ENCODE assay signal across 26 mouse cellular contexts in genomic region chrX:169263433-169264172, GRCm38 (mm10). TPM values are rescaled to one million over a fixed set of nuclear protein-coding genes. Genes with fewer than 3 reads are reported as not detected.
A peak's percentile ranks its signal among the peaks of the same experiment; 100 is the strongest.
DNase-seq lines count a peak whose midpoint lies in the region; ATAC-seq and TF ChIP-seq lines count a peak whose summit lies in the region.
"Had no signal": no experiment of that assay in that cellular context is flagged by ENCODE, and none has a peak within 500 bp of the region (broad histone marks: within the 10 kb centered on the region; RNA-seq: fewer than 3 reads in every experiment).

No protein-coding gene starts in this region.

- H3ac ChIP-seq in myocyte (ENCODE audit: control insufficient read depth, insufficient read length) = no peak overlapping the region

- DNase-seq in lung, postnatal 36 days = peak; percentile 10
- DNase-seq in lung, postnatal 14 days = no peak
- DNase-seq in frontal cortex, postnatal 14 days (ENCODE audit: low spot score in 2 of 2) = no peak
- no peak for DNase-seq in adrenal gland, postnatal 4 days (ENCODE audit: low spot score in 2 of 2)
- no peak for DNase-seq in urinary bladder, postnatal 10 days (ENCODE audit: low spot score)
- DNase-seq: adrenal gland, adult 8-10 months; adrenal gland, postnatal 14 days; adrenal gland, postnatal 36 days; B cell, adult 2 months; cerebellum, adult 11-12 months; cerebellum, adult 2 months; cerebellum, adult 9-10 months; cerebellum, postnatal 10 days; cerebellum, postnatal 25 days; forebrain, postnatal 0 days had no signal

- TF ChIP-seq CTCF in bone marrow macrophage, adult 2 months (IDR thresholded peaks at IDR 0.05; ENCODE audit: low read depth, low read length) = no peak

- ATAC-seq in megakaryocyte, adult 5-6 weeks (ENCODE audit: poor library complexity, severe bottlenecking) = peak; percentile 85
- ATAC-seq: activated CD4-positive, CD25-positive, alpha-beta regulatory T cell, adult 4 months; CD4-positive, CD25-positive, alpha-beta regulatory T cell, adult 4 months; forebrain, embryonic 13.5 days; forebrain, embryonic 15.5 days; forebrain, postnatal 0 days; Patski had no signal

- peak overlapping the region; percentile 6 for H3K4me2 ChIP-seq in myocyte (ENCODE audit: low read depth)
- H3K4me2 ChIP-seq: embryonic facial prominence, embryonic 12.5 days; forebrain, embryonic 13.5 days; forebrain, embryonic 15.5 days had no signal

- peaks cover 14% of the 10 kb centered on the region for H3K4me1 ChIP-seq in bone marrow macrophage, adult 2 months (ENCODE audit: control insufficient read depth, insufficient read depth, low read length)
- H3K4me1 ChIP-seq: embryonic facial prominence, embryonic 10.5 days; embryonic facial prominence, embryonic 12.5 days; forebrain, embryonic 13.5 days; forebrain, embryonic 15.5 days had no signal

- H3K79me2 ChIP-seq in myocyte (ENCODE audit: control insufficient read depth, insufficient read depth) = no peaks in the 10 kb centered on the region

- H3K4me3 ChIP-seq in bone marrow macrophage, adult 2 months (ENCODE audit: insufficient read depth, low read length) = no peak overlapping the region
- H3K4me3 ChIP-seq in myocyte = no peak overlapping the region
- H3K4me3 ChIP-seq: embryonic facial prominence, embryonic 10.5 days; embryonic facial prominence, embryonic 12.5 days; forebrain, embryonic 13.5 days; forebrain, embryonic 15.5 days had no signal

- H3K36me3 ChIP-seq in myocyte (ENCODE audit: control insufficient read depth, insufficient read depth) = no peaks in the 10 kb centered on the region
- H3K36me3 ChIP-seq: embryonic facial prominence, embryonic 10.5 days; embryonic facial prominence, embryonic 12.5 days; forebrain, embryonic 15.5 days had no signal

- peak overlapping the region; percentile 19 for H3K27ac ChIP-seq in bone marrow macrophage, adult 2 months (ENCODE audit: insufficient read depth, low read depth, low read length)
- H3K27ac ChIP-seq: embryonic facial prominence, embryonic 10.5 days; embryonic facial prominence, embryonic 12.5 days; forebrain, embryonic 13.5 days; forebrain, embryonic 15.5 days had no signal

- no peaks in the 10 kb centered on the region for H3K27me3 ChIP-seq in myocyte (ENCODE audit: control insufficient read depth, insufficient read depth, insufficient read length)
- H3K27me3 ChIP-seq: CH12.LX; forebrain, embryonic 13.5 days; forebrain, embryonic 15.5 days had no signal

- no peak for TF ChIP-seq POLR2A in bone marrow macrophage, adult 2 months (IDR thresholded peaks at IDR 0.05; ENCODE audit: borderline replicate concordance, low read depth, low read length)
- no peak for TF ChIP-seq POLR2A in myocyte (IDR thresholded peaks at IDR 0.05; ENCODE audit: insufficient read length, low read depth)

TF ChIP-seq in myocyte, 11 proteins besides CTCF, POLR2A, EP300 and RAD21:
- TF ChIP-seq SRF (IDR thresholded peaks at IDR 0.05; ENCODE audit: control insufficient read depth, insufficient read length, low read depth) = no peak
- no peak for TF ChIP-seq MAX (IDR thresholded peaks at IDR 0.05; ENCODE audit: low read depth)

RNA-seq across cellular contexts. Expression of gene Hccs, which starts 56.6 kb away (rescaled TPM):
- polyA plus RNA-seq in bone marrow macrophage, adult 2 months (2012; ENCODE audit: insufficient read depth, insufficient read length, missing spikeins) = 15.0 and 17.8 TPM in 2 replicates
- 30.8 and 39.3 TPM in 2 replicates for total RNA-seq in megakaryocyte, adult 5-6 weeks (2015)
- 31.5 and 34.6 TPM in 2 replicates for total RNA-seq in megakaryocyte, adult 5-6 weeks (2017)
- polyA plus RNA-seq in myocyte (2012; fragmentation: generic; extraction: Trizol) = 8.5 TPM
- 10 to 100 TPM; 27.3 to 27.6 TPM for total RNA-seq in adrenal gland, postnatal 4 days (2021)
